Mouse (Mus musculus) heart, postnatal 0 days (tissue): Measurements from ENCODE around the gene Pygo1. TPM values are rescaled to one million over a fixed set of nuclear protein-coding genes. Genes with fewer than 3 reads are reported as not detected.

Experiments used
- ATAC-seq: fragments of 200-750 bp; cut with Nextera tagmentation; 2 replicates; pipeline ENCODE4 v1.8.0; 2017; ENCODE audit warnings: low read depth, moderate number of reproducible peaks, moderate library complexity; ENCODE audit not compliant: insufficient read depth
- DNase-seq: peaks from one replicate; pipeline ENCODE4 v3.0.0-alpha.2; 2016; ENCODE audit warnings: low spot score
- H3K27ac ChIP-seq: fragments of 300-500 bp; sonication (generic); 2 replicates; pipeline ENCODE4 v1.5.1; 2014; ENCODE audit warnings: low read depth, mild to moderate bottlenecking
- H3K27me3 ChIP-seq: fragments of 300-500 bp; sonication (generic); 2 replicates; pipeline ENCODE4 v1.6.1; 2014; ENCODE audit warnings: low read length, mixed read lengths; ENCODE audit not compliant: control insufficient read depth, insufficient read depth
- H3K36me3 ChIP-seq: fragments of 300-500 bp; sonication (generic); replicated peaks from 2 replicates; pipeline ENCODE4 v1.6.1; 2014; ENCODE audit warnings: low read length, mixed read lengths; ENCODE audit not compliant: control insufficient read depth, insufficient read depth
- H3K4me1 ChIP-seq: fragments of 300-500 bp; sonication (generic); 2 replicates; pipeline ENCODE4 v1.6.1; 2014; ENCODE audit warnings: antibody characterized with exemption; ENCODE audit not compliant: control insufficient read depth, insufficient read depth
- H3K4me2 ChIP-seq: fragments of 300-500 bp; sonication (generic); 2 replicates; pipeline ENCODE4 v1.6.1; 2014; ENCODE audit warnings: low read depth, mild to moderate bottlenecking, low read length, moderate library complexity
- H3K4me3 ChIP-seq: fragments of 300-500 bp; sonication (generic); 2 replicates; pipeline ENCODE4 v1.5.1; 2014; ENCODE audit warnings: low read depth, low read length
- H3K9ac ChIP-seq: fragments of 300-500 bp; sonication (generic); replicated peaks from 2 replicates; pipeline ENCODE4 v1.6.1; 2014; ENCODE audit warnings: low read depth, low read length, mixed read lengths
- H3K9me3 ChIP-seq: fragments of 300-500 bp; sonication (generic); replicated peaks from 2 replicates; pipeline ENCODE4 v1.6.1; 2016; ENCODE audit warnings: low read length; ENCODE audit not compliant: control insufficient read depth
- CTCF ChIP-seq: IDR thresholded peaks from 2 replicates; pipeline ENCODE4 v1.5.1; 2016; ENCODE audit warnings: antibody characterized with exemption, control low read depth, low read depth
- EP300 ChIP-seq: IDR thresholded peaks from 2 replicates; pipeline ENCODE4 v1.6.1; 2016; ENCODE audit warnings: antibody characterized with exemption, low read depth
- WGBS: fragments of 180-500 bp; shearing (Covaris S2); extraction: QIAGEN DNeasy Blood & Tissue Kit; methylation state at CpG from one replicate; pipeline ENCODE4 v1.1.7; 2014; 5-methylcytosine and 5-hydroxymethylcytosine counted together
- polyA plus RNA-seq: library from polyadenylated mRNA; unstranded; fragments of >200 nt; fragmentation: Nextera tagmentation; extraction: Ambion mirVana; gene quantifications from 2 replicates; pipeline ENCODE4 v1.2.1, GENCODE M21; 2015
- total RNA-seq: library from RNA; depleted of rRNA; stranded (reverse); fragments of >200 nt; gene quantifications from 2 replicates; pipeline ENCODE4 v1.2.3, GENCODE M21; 2014; ENCODE audit warnings: low replicate concordance

Pygo1 gene
- total and polyA plus RNA-seq, 2 experiments from 2014 or later, result 1.6 to 1.9 TPM

DNA sequence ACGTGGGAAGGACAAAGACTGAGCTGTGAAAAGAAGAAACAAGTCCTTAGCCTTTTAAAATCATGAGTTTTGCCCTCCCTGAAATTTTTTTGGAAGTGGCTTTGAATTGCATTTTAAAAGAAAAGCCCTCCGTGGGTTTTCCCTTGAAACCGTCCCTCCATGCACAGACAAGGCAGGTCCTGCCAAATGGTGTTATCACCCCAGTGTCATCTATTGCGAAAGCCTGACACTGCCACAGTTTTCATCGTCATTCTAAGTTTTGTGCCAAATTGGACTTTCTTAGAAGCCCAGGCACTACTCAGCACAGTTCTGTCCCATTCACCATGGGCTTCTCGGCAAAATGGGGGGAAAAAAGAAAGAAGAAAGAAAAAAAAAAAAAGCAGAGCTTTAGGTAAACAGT lies 11.9 kb upstream of the Pygo1 start:
- ATAC-seq, result no peak
- Histone ChIP-seq H3K36me3 (no peaks in the 10 kb centered on the region), H3K27me3 (no peaks in the 10 kb centered on the region), H3K9me3 (no peaks in the 10 kb centered on the region), H3K4me1 (no peaks in the 10 kb centered on the region; the same call in 1 of the 2 replicates), H3K4me3 (peak overlapping the region; percentile 16; the same call in 1 of the 2 replicates), H3K27ac (no peak overlapping the region), H3K4me2 (0 out of 2 replicates have a peak overlapping the region, but pooled peaks have one; percentile 13), H3K9ac (no peak overlapping the region)
- TF ChIP-seq CTCF (no peak), EP300 (no peak)
- no peak for DNase-seq
- 64% methylated on average over 6 of the region's 6 CpGs for WGBS

DNA sequence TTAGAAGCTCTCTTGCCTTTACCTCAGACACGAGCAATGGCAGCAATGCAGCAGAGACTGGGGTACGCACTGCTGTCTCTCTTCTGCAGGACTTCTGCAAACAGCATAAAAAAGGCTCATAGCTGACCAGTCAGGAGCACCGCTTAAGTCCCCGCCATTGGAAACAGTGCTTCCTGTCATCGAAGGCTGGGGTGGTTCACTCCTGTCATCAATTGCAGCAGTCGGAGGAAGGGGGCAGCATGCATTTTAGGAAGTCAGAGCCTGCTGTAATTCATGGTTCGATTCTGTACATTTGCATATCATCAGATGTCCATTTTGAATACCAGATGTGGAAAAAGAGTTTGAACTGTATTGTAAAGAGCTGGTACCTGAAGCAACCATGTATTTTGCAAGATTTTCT lies 9.7 kb upstream of the Pygo1 start:
- Histone ChIP-seq H3K9ac (no peak overlapping the region), H3K4me1 (no peaks in the 10 kb centered on the region; the same call in 1 of the 2 replicates), H3K27me3 (no peaks in the 10 kb centered on the region), H3K36me3 (no peaks in the 10 kb centered on the region), H3K27ac (no peak overlapping the region), H3K4me2 (no peak overlapping the region), H3K9me3 (no peaks in the 10 kb centered on the region), H3K4me3 (no peak overlapping the region)
- TF ChIP-seq CTCF, result no peak
- ATAC-seq (no peak), DNase-seq (no peak)
- WGBS, result 29% methylated on average over 7 of the region's 7 CpGs

DNA sequence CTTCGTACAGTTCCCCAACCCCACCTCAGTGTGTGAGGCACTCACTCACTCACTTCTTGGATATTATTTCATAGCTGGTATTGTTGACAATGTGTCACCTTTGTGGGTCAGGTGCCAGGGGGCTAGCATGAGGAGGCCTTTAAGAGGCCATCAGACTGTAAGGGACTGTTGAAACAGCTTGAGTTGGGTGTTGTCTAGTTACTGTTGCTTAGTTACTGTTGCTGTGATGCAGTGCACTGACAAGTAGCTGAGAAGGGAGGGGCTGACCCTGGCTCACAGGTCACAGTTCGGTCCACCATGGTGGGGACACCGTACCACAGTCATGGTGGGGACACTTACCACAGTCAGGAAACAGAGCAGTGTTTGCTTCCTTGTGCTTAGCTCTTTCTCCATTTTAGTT lies 2.4 kb upstream of the Pygo1 start:
- Histone ChIP-seq H3K36me3 (no peaks in the 10 kb centered on the region), H3K27ac (no peak overlapping the region), H3K27me3 (0 out of 2 replicates have a peak, but pooled peaks cover 6% of the 10 kb centered on the region), H3K9me3 (no peaks in the 10 kb centered on the region), H3K4me2 (no peak overlapping the region), H3K9ac (no peak overlapping the region), H3K4me3 (no peak overlapping the region), H3K4me1 (no peaks in the 10 kb centered on the region)
- WGBS, result 93% methylated on average over 3 of the region's 3 CpGs
- no peak for ATAC-seq
- TF ChIP-seq CTCF (no peak), EP300 (no peak)
- DNase-seq, result no peak

DNA sequence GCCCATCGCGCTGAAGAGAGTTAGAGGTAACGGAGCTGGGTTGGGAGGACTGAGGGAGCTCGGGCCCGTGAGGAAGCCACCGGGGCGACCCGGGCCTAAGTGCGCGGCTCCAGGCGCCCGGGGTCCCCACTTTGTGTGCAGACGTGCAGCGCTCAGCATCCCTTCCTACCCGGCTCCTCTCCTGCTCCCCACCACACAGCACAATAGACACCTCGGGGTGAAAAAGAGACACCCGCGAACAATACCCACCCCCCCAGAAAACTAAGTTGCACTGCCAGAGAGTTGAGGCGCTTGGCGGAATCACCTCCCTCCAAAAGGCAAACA lies 452 bp downstream of the Pygo1 start:
- Histone ChIP-seq H3K36me3 (no peaks in the 10 kb centered on the region), H3K9me3 (no peaks in the 10 kb centered on the region), H3K4me2 (peak overlapping the region; percentile 80), H3K27ac (peak overlapping the region; percentile 21; the same call in 1 of the 2 replicates), H3K27me3 (0 out of 2 replicates have a peak, but pooled peaks cover 6% of the 10 kb centered on the region), H3K4me3 (peak overlapping the region; percentile 67), H3K9ac (peak overlapping the region; percentile 72), H3K4me1 (no peaks in the 10 kb centered on the region)
- DNase-seq (no peak), ATAC-seq (no peak; the same call in 1 of the 2 replicates)
- TF ChIP-seq EP300, result no peak
- TF ChIP-seq CTCF, result no peak
- 4% methylated on average over 20 of the region's 20 CpGs for WGBS

DNA sequence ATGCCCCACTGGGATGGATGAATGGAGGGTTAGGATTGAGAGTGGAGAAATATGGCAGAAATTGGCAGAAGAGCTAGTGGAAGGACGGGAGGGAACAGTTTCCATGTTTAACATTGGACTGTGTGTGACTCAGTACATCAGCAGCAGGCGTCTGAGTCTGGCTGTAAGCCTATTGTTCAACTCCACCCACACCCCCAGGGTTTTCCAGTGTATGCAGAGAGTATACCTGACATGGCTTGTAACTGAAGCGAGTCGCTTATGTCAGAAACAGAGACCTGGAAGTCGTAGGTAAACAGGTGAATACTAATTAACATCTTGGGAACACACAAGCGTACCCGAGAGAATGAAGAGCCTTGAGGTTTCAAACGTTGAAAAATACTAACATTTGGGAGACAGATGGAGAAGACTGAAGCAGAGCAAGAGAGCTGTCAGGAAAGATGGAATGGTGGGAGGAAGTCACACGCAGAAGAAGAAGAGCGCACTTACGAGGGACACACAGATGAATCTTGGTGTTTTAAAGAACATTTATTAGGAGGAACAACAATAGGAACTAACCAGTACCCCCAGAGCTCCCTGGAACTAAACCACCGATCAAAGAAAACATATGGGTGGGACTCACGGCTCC lies 5.8 kb downstream of the Pygo1 start:
- H3K4me3 ChIP-seq, result no peak overlapping the region
- H3K36me3 ChIP-seq, result no peaks in the 10 kb centered on the region
- no peak overlapping the region for H3K4me2 ChIP-seq
- no peak overlapping the region for H3K27ac ChIP-seq
- 0 out of 2 replicates have a peak, but pooled peaks cover 6% of the 10 kb centered on the region for H3K27me3 ChIP-seq
- DNase-seq (no peak), ATAC-seq (no peak)
- H3K4me1 ChIP-seq, result no peaks in the 10 kb centered on the region
- TF ChIP-seq EP300 (no peak), CTCF (no peak)
- no peaks in the 10 kb centered on the region for H3K9me3 ChIP-seq
- H3K9ac ChIP-seq, result no peak overlapping the region
- WGBS, result 74% methylated on average over 13 of the region's 13 CpGs

DNA sequence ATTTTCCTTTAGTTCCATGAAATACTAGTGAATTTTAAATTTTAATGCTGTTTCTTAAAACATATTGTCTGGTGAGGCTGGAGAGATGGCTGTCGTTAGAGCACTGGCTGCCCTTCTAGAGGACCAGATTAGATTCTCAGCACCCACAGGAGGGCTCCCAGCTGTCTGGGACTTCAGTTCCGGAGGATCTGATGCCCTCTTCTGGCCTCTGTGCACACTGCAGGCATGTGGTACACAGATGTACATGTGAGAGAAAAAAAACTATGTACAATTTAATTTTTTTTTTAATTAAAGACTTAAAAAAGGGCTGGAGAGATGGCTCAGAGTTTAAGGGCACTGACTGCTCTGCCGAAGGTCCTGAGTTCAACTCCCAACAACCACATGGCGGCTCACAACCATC lies 9.9 kb downstream of the Pygo1 start:
- no peak overlapping the region for H3K9ac ChIP-seq
- no peak overlapping the region for H3K4me2 ChIP-seq
- H3K27me3 ChIP-seq, result no peaks in the 10 kb centered on the region
- H3K36me3 ChIP-seq, result no peaks in the 10 kb centered on the region
- H3K9me3 ChIP-seq, result no peaks in the 10 kb centered on the region
- ATAC-seq, result no peak
- no peaks in the 10 kb centered on the region for H3K4me1 ChIP-seq
- H3K27ac ChIP-seq, result no peak overlapping the region
- no peak overlapping the region for H3K4me3 ChIP-seq
- no peak for DNase-seq
- TF ChIP-seq EP300 (no peak), CTCF (no peak)
- 86% methylated on average over 4 of the region's 4 CpGs for WGBS
